Mouse (Mus musculus) MEL (cell line): ENCODE results near the gene Actn2. TPM values are rescaled to one million over a fixed set of nuclear protein-coding genes. Genes with fewer than 3 reads are reported as not detected.

ENCODE experiments used
- DNase-seq: peaks from one replicate; pipeline ENCODE4 v3.0.0; 2011; ENCODE audit warnings: low read depth, low spot score
- H3K27ac ChIP-seq: 2 replicates; pipeline ENCODE4 v1.5.1; 2012; ENCODE audit warnings: low read depth, mild to moderate bottlenecking, control low read depth, low read length, moderate library complexity; ENCODE audit not compliant: control insufficient read depth
- H3K27me3 ChIP-seq, 2 experiments: fragments of 150-350 bp in 1 of 2; sonication (generic) in 1 of 2; 2 replicates each; pipeline ENCODE4 v1.6.1; 2012; ENCODE audit warnings: low read length in 2 of 2, mild to moderate bottlenecking in 2 of 2, improper control_type of control experiment in 1 of 2, moderate library complexity in 1 of 2; ENCODE audit not compliant: insufficient read depth in 2 of 2, control insufficient read depth in 1 of 2
- H3K36me3 ChIP-seq, 2 experiments: 2 replicates each; pipeline ENCODE4 v1.6.1; 2012 to 2014; ENCODE audit warnings: low read length in 2 of 2, improper control_type of control experiment in 1 of 2, inconsistent platforms in 1 of 2, mild to moderate bottlenecking in 1 of 2; ENCODE audit not compliant: insufficient read depth in 2 of 2, control insufficient read depth in 1 of 2
- H3K4me1 ChIP-seq, 2 experiments: fragments of 150-350 bp in 1 of 2; sonication (generic) in 1 of 2; 2 replicates each; pipeline ENCODE4 v1.6.1; 2012; ENCODE audit warnings: low read length in 2 of 2, improper control_type of control experiment in 1 of 2, mild to moderate bottlenecking in 1 of 2; ENCODE audit not compliant: insufficient read depth in 2 of 2, control insufficient read depth in 1 of 2
- H3K4me3 ChIP-seq, 2 experiments: fragments of 150-350 bp in 1 of 2; sonication (generic) in 1 of 2; 2 replicates each; pipeline ENCODE4 v1.5.1; 2012; ENCODE audit warnings: low read depth in 2 of 2, low read length in 2 of 2, mild to moderate bottlenecking in 2 of 2, moderate library complexity in 2 of 2, control low read depth in 1 of 2, improper control_type of control experiment in 1 of 2; ENCODE audit not compliant: control insufficient read depth in 1 of 2, insufficient read depth in 1 of 2
- H3K79me2 ChIP-seq: 2 replicates; pipeline ENCODE4 v1.6.1; 2012; ENCODE audit warnings: mild to moderate bottlenecking, low read length, moderate library complexity; ENCODE audit not compliant: control insufficient read depth, poor library complexity, insufficient read depth
- H3K9ac ChIP-seq: 2 replicates; pipeline ENCODE4 v1.6.1; 2012; ENCODE audit warnings: low read depth, mild to moderate bottlenecking, control low read depth, low read length, moderate library complexity; ENCODE audit not compliant: control insufficient read depth, poor library complexity, severe bottlenecking
- H3K9me3 ChIP-seq: fragments of 150-350 bp; sonication (generic); replicated peaks from 2 replicates; pipeline ENCODE4 v1.6.1; 2012; ENCODE audit warnings: mild to moderate bottlenecking, low read length, improper control_type of control experiment, moderate library complexity; ENCODE audit not compliant: insufficient read depth
- BHLHE40 ChIP-seq: IDR thresholded peaks from 2 replicates; pipeline ENCODE4 v1.6.1; 2012; ENCODE audit warnings: low read depth, mild to moderate bottlenecking, inconsistent platforms, low read length, improper control_type of control experiment, borderline replicate concordance
- CHD1 ChIP-seq: IDR thresholded peaks from 2 replicates; pipeline ENCODE4 v1.6.1; 2012; ENCODE audit warnings: low read depth, mild to moderate bottlenecking, inconsistent platforms, low read length, improper control_type of control experiment
- CHD2 ChIP-seq: IDR thresholded peaks from 2 replicates; pipeline ENCODE4 v1.6.1; 2011; ENCODE audit warnings: low read length, improper control_type of control experiment
- CTCF ChIP-seq, 3 experiments: IDR thresholded peaks in 2 of 3; conservative IDR thresholded peaks in 1 of 3; 2 replicates each; pipeline ENCODE4 v1.5.1; 2011 to 2012; ENCODE audit warnings: low read length in 3 of 3, low read depth in 2 of 3, mild to moderate bottlenecking in 2 of 3, improper control_type of control experiment in 1 of 3, inconsistent platforms in 1 of 3, mixed read lengths in 1 of 3, moderate library complexity in 1 of 3; ENCODE audit not compliant: control insufficient read depth in 1 of 3, insufficient read depth in 1 of 3, poor library complexity in 1 of 3, severe bottlenecking in 1 of 3
- E2F4 ChIP-seq: IDR thresholded peaks from 2 replicates; pipeline ENCODE4 v1.6.1; 2011; ENCODE audit warnings: low read depth, low read length, improper control_type of control experiment, borderline replicate concordance
- ELF1 ChIP-seq: IDR thresholded peaks from 2 replicates; pipeline ENCODE4 v1.6.1; 2014; ENCODE audit warnings: low read depth, mild to moderate bottlenecking, inconsistent platforms, low read length, improper control_type of control experiment, moderate library complexity
- HCFC1 ChIP-seq: IDR thresholded peaks from 2 replicates; pipeline ENCODE4 v1.6.1; 2012; ENCODE audit warnings: low read depth, mild to moderate bottlenecking, inconsistent platforms, low read length, improper control_type of control experiment, moderate library complexity
- KAT2A ChIP-seq: conservative IDR thresholded peaks from 2 replicates; pipeline ENCODE4 v1.6.1; 2012; ENCODE audit warnings: low read depth, low read length, improper control_type of control experiment, inconsistent platforms
- MAFK ChIP-seq: IDR thresholded peaks from 2 replicates; pipeline ENCODE4 v1.6.1; 2011; ENCODE audit warnings: low read depth, mild to moderate bottlenecking, low read length, improper control_type of control experiment, borderline replicate concordance
- MAX ChIP-seq: IDR thresholded peaks from 2 replicates; pipeline ENCODE4 v1.6.1; 2011; ENCODE audit warnings: low read length, improper control_type of control experiment
- MAZ ChIP-seq: IDR thresholded peaks from 2 replicates; pipeline ENCODE4 v1.6.1; 2012; ENCODE audit warnings: low read depth, mild to moderate bottlenecking, inconsistent platforms, low read length, improper control_type of control experiment
- MYB ChIP-seq: IDR thresholded peaks from 2 replicates; pipeline ENCODE4 v1.6.1; 2011; ENCODE audit warnings: mild to moderate bottlenecking, low read depth, low read length, improper control_type of control experiment
- POLR2AphosphoS2 ChIP-seq: IDR thresholded peaks from 2 replicates; pipeline ENCODE4 v1.6.1; 2011; ENCODE audit warnings: low read length, improper control_type of control experiment
- POLR2AphosphoS5 ChIP-seq: IDR thresholded peaks from 2 replicates; pipeline ENCODE4 v1.6.1; 2012; ENCODE audit warnings: low read depth, borderline replicate concordance, mild to moderate bottlenecking, inconsistent platforms, low read length, moderate library complexity, mixed read lengths
- RAD21 ChIP-seq: IDR thresholded peaks from 2 replicates; pipeline ENCODE4 v1.6.1; 2011; ENCODE audit warnings: mild to moderate bottlenecking, low read depth, low read length, improper control_type of control experiment
- RCOR1 ChIP-seq: IDR thresholded peaks from 2 replicates; pipeline ENCODE4 v1.6.1; 2012; ENCODE audit warnings: low read depth, mild to moderate bottlenecking, inconsistent platforms, low read length, improper control_type of control experiment
- SIN3A ChIP-seq: IDR thresholded peaks from 2 replicates; pipeline ENCODE4 v1.6.1; 2012; ENCODE audit warnings: low read length, improper control_type of control experiment, inconsistent platforms
- SMC3 ChIP-seq: IDR thresholded peaks from 2 replicates; pipeline ENCODE4 v1.6.1; 2011; ENCODE audit warnings: low read depth, low read length, improper control_type of control experiment
- TBP ChIP-seq: IDR thresholded peaks from 2 replicates; pipeline ENCODE4 v1.8.0; 2011; ENCODE audit warnings: low read depth, low read length, improper control_type of control experiment
- TCF12 ChIP-seq: IDR thresholded peaks from 2 replicates; pipeline ENCODE4 v1.6.1; 2014; ENCODE audit warnings: low read depth, mild to moderate bottlenecking, inconsistent platforms, low read length, improper control_type of control experiment, moderate library complexity
- USF1 ChIP-seq: IDR thresholded peaks from 2 replicates; pipeline ENCODE4 v1.6.1; 2014; ENCODE audit warnings: low read depth, mild to moderate bottlenecking, inconsistent platforms, low read length, improper control_type of control experiment, moderate library complexity
- USF2 ChIP-seq, 2 experiments: IDR thresholded peaks; 2 replicates each; pipeline ENCODE4 v1.6.1; 2011 to 2012; ENCODE audit warnings: improper control_type of control experiment in 2 of 2, low read length in 2 of 2, borderline replicate concordance in 1 of 2, inconsistent platforms in 1 of 2, low read depth in 1 of 2, mild to moderate bottlenecking in 1 of 2; ENCODE audit not compliant: insufficient read depth in 1 of 2
- ZC3H11A ChIP-seq: IDR thresholded peaks from 2 replicates; pipeline ENCODE4 v1.6.1; 2012; ENCODE audit warnings: low read depth, mild to moderate bottlenecking, inconsistent platforms, low read length, improper control_type of control experiment
- ZKSCAN1 ChIP-seq: IDR thresholded peaks from 2 replicates; pipeline ENCODE4 v1.6.1; 2012; ENCODE audit warnings: low read depth, mild to moderate bottlenecking, inconsistent platforms, low read length, improper control_type of control experiment, moderate library complexity
- ZNF384 ChIP-seq: IDR thresholded peaks from 2 replicates; pipeline ENCODE4 v1.6.1; 2012; ENCODE audit warnings: low read depth, mild to moderate bottlenecking, inconsistent platforms, low read length, improper control_type of control experiment
- polyA plus RNA-seq, 2 experiments: library from polyadenylated mRNA; stranded (reverse) in 1 of 2; unstranded in 1 of 2; fragments of >175 nt in 1 of 2; fragments of >200 nt in 1 of 2; gene quantifications; 2 replicates each; pipeline versions ENCODE4 v1.2.1 to v1.2.4; 2012; ENCODE audit warnings: low replicate concordance in 2 of 2, low read depth in 1 of 2; ENCODE audit not compliant: insufficient read length in 2 of 2, insufficient read depth in 1 of 2, missing spikeins in 1 of 2
- total RNA-seq: library from RNA; depleted of rRNA; stranded (reverse); fragments of 300-350 nt; gene quantifications from 2 replicates; pipeline ENCODE4 v1.2.3, GENCODE M21; 2012

The Actn2 gene
- total and polyA plus RNA-seq, 3 experiments = not detected

DNA sequence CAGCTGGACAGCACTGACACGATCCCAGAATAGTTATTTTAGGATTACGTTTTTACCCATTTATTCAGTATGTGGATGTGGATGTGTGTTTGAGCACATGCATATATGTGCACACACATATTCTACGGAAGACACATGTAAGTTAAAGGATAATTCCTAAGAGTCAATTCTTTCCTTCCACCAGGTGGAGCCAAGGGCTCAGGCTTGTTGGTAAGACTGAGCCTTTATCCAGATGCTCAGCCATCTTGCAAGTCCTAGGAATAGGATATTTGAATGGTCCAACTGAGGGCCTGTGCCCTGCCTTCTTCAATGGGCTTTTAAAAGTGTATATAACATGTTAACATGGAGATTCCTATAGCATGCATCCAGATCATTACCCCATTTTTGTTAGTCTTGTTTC is 43.9 kb downstream of the Actn2 start:
- Histone ChIP-seq H3K27me3 (0 out of 4 replicates have a peak, but pooled peaks cover 0 to 2% of the 10 kb centered on the region in 2 experiments), H3K4me3 (no peak overlapping the region), H3K4me1 (no peaks in the 10 kb centered on the region), H3K9me3 (no peaks in the 10 kb centered on the region), H3K27ac (no peak overlapping the region), H3K9ac (no peak overlapping the region), H3K79me2 (no peaks in the 10 kb centered on the region), H3K36me3 (no peaks in the 10 kb centered on the region)
- TF ChIP-seq BHLHE40 (no peak), MAZ (no peak), TBP (no peak), ZKSCAN1 (no peak), CHD2 (no peak), ZNF384 (no peak), ELF1 (no peak), CTCF (IDR thresholded peaks at IDR 0.05 in 2 of 3, conservative IDR thresholded peaks at IDR 0.05 in 1 of 3; ENCODE audit: control insufficient read depth in 1 of 3, insufficient read depth in 1 of 3, low read depth in 2 of 3, low read length in 3 of 3, poor library complexity in 1 of 3, severe bottlenecking in 1 of 3) (peak; percentile 18 to 67 (median 22); a peak in 4 of 6 replicates), MYB (no peak), E2F4 (no peak), RCOR1 (no peak), USF1 (no peak), CHD1 (no peak), SMC3 (peak; percentile 90), USF2 (IDR thresholded peaks at IDR 0.05; ENCODE audit: borderline replicate concordance in 1 of 2, insufficient read depth in 1 of 2, low read depth in 1 of 2, low read length in 2 of 2) (no peak), POLR2AphosphoS2 (no peak), RAD21 (peak; percentile 75), HCFC1 (no peak), KAT2A (no peak), TCF12 (no peak), ZC3H11A (peak; percentile 69), MAX (no peak), MAFK (no peak), POLR2AphosphoS5 (no peak)
- peak; percentile 56 for DNase-seq

DNA sequence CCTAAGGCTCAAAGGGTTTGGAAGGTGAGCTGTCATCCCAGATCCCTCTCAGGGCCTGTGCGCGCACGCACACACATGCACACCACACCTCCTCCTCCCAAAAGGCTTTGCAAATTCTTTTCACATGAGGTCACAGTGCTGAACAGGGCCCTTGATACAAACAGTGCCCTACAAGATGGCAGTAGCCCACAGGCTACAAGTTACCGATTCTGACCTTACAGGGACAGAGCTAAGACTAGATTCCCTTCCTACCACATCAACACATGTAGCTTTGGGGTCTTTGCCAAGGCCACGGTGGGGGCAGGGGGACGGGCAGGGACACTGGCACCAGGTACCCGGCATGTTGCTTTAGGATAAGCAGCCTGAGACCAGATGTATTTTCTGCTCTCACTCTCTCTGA is 46.8 kb downstream of the Actn2 start:
- TF ChIP-seq MAFK (no peak), SIN3A (no peak), MYB (no peak)
- H3K9ac ChIP-seq = no peak overlapping the region
- DNase-seq = no peak
- H3K4me1 ChIP-seq = no peaks in the 10 kb centered on the region
- no peaks in the 10 kb centered on the region for H3K36me3 ChIP-seq
- H3K27me3 ChIP-seq = no peaks in the 10 kb centered on the region; a peak in 1 of 4 replicates
- H3K27ac ChIP-seq = no peak overlapping the region
- no peaks in the 10 kb centered on the region for H3K9me3 ChIP-seq
- H3K4me3 ChIP-seq = no peak overlapping the region
- H3K79me2 ChIP-seq = no peaks in the 10 kb centered on the region
